Mouse (Mus musculus) right cerebral cortex, postnatal 4 days (tissue): ENCODE data around the gene Dolpp1.
A peak's percentile ranks its signal among the peaks of the same experiment; 100 is the strongest.
"Not testable (repeated sequence)": the region's sequence is repeated elsewhere in the genome, so short reads cannot be mapped to it uniquely, and the experiment has no call there.

Source experiments
- DNase-seq: peaks from one replicate; pipeline ENCODE4 v3.0.0-alpha.2; 2022

The Dolpp1 gene

GRCm38 (mm10) chr2:30413038-30413973 is 21.3 kb downstream of the Dolpp1 start:
- no peak for DNase-seq

- no peak for DNase-seq
Measured at GRCm38 (mm10) chr2:30414101-30414500, 22.0 kb downstream of the Dolpp1 start.

GRCm38 (mm10) chr2:30414681-30415080 is 22.6 kb downstream of the Dolpp1 start:
- no peak for DNase-seq

- DNase-seq, result peak; percentile 81
Measured at GRCm38 (mm10) chr2:30415157-30415935, 23.3 kb downstream of the Dolpp1 start, which contains the start of gene Crat. Crat (minus strand) TSS chr2:30415813.

GRCm38 (mm10) chr2:30415936-30416648 is 24.0 kb downstream of the Dolpp1 start, which contains the start of gene Ptpa:
Ptpa (plus strand) TSS chr2:30416039.
- DNase-seq, result peak; percentile 96

- DNase-seq, result no peak
Measured at GRCm38 (mm10) chr2:30416649-30416965, 24.6 kb downstream of the Dolpp1 start.

GRCm38 (mm10) chr2:30417154-30417553 is 25.1 kb downstream of the Dolpp1 start:
- DNase-seq, result not testable (repeated sequence)

GRCm38 (mm10) chr2:30417595-30418165 is 25.6 kb downstream of the Dolpp1 start:
- no peak for DNase-seq

- DNase-seq, result no peak
Measured at GRCm38 (mm10) chr2:30418259-30418658, 26.2 kb downstream of the Dolpp1 start.

GRCm38 (mm10) chr2:30419112-30419511 is 27.1 kb downstream of the Dolpp1 start:
- no peak for DNase-seq

- DNase-seq, result no peak
Measured at GRCm38 (mm10) chr2:30421432-30421831, 29.4 kb downstream of the Dolpp1 start.

- DNase-seq, result no peak
Measured at GRCm38 (mm10) chr2:30429156-30429555, 37.1 kb downstream of the Dolpp1 start.

- peak; percentile 67 for DNase-seq
Measured at GRCm38 (mm10) chr2:30435326-30436155, 43.5 kb downstream of the Dolpp1 start.

GRCm38 (mm10) chr2:30436156-30436545 is 44.1 kb downstream of the Dolpp1 start:
- DNase-seq, result peak; percentile 38

- no peak for DNase-seq
Measured at GRCm38 (mm10) chr2:30436809-30437208, 44.8 kb downstream of the Dolpp1 start.

GRCm38 (mm10) chr2:30437791-30438190 is 45.7 kb downstream of the Dolpp1 start:
- no peak for DNase-seq

- DNase-seq, result no peak
Measured at GRCm38 (mm10) chr2:30439631-30440030, 47.6 kb downstream of the Dolpp1 start.

- no peak for DNase-seq
Measured at GRCm38 (mm10) chr2:30440211-30440700, 48.2 kb downstream of the Dolpp1 start.

GRCm38 (mm10) chr2:30440701-30441517 is 48.9 kb downstream of the Dolpp1 start:
- peak; percentile 63 for DNase-seq
